Mouse (Mus musculus) heart, embryonic 13.5 days (tissue): Measurements from ENCODE around the gene 4933411K16Rik. TPM values are rescaled to one million over a fixed set of nuclear protein-coding genes. Genes with fewer than 3 reads are reported as not detected.

Experiments used
- ATAC-seq: fragments of 200-750 bp; cut with Nextera tagmentation; 2 replicates; pipeline ENCODE4 v1.8.0; 2017; ENCODE audit warnings: moderate TSS enrichment; ENCODE audit not compliant: insufficient number of reproducible peaks, low FRiP score, low TSS enrichment; ENCODE audit errors: extremely low read depth
- H3K27ac ChIP-seq: fragments of 300-500 bp; sonication (generic); replicated peaks from 2 replicates; pipeline ENCODE4 v1.5.1; 2015; ENCODE audit warnings: moderate library complexity, mild to moderate bottlenecking, inconsistent platforms
- H3K27me3 ChIP-seq: fragments of 300-500 bp; sonication (generic); replicated peaks from 2 replicates; pipeline ENCODE4 v1.6.1; 2015; ENCODE audit warnings: mild to moderate bottlenecking, inconsistent platforms
- H3K36me3 ChIP-seq: fragments of 300-500 bp; sonication (generic); 2 replicates; pipeline ENCODE4 v1.6.1; 2015; ENCODE audit warnings: mild to moderate bottlenecking, inconsistent platforms
- H3K4me1 ChIP-seq: fragments of 300-500 bp; sonication (generic); 2 replicates; pipeline ENCODE4 v1.6.1; 2015; ENCODE audit warnings: inconsistent platforms
- H3K4me2 ChIP-seq: fragments of 300-500 bp; sonication (generic); 2 replicates; pipeline ENCODE4 v1.6.1; 2015; ENCODE audit warnings: inconsistent platforms, mild to moderate bottlenecking, moderate library complexity
- H3K4me3 ChIP-seq: fragments of 300-500 bp; sonication (generic); 2 replicates; pipeline ENCODE4 v1.5.1; 2015; ENCODE audit warnings: moderate library complexity, mild to moderate bottlenecking, inconsistent platforms
- H3K9ac ChIP-seq: fragments of 300-500 bp; sonication (generic); 2 replicates; pipeline ENCODE4 v1.6.1; 2015; ENCODE audit warnings: inconsistent platforms, mild to moderate bottlenecking, moderate library complexity
- H3K9me3 ChIP-seq: fragments of 300-500 bp; sonication (generic); 2 replicates; pipeline ENCODE4 v1.6.1; 2016; ENCODE audit warnings: inconsistent platforms
- WGBS: fragments of 180-500 bp; shearing (Covaris S2); methylation state at CpG from one replicate; pipeline ENCODE4 v1.1.7; 2015; ENCODE audit warnings: mixed read lengths; 5-methylcytosine and 5-hydroxymethylcytosine counted together
- polyA plus RNA-seq: library from polyadenylated mRNA; unstranded; fragments of >200 nt; fragmentation: Nextera tagmentation; extraction: Ambion mirVana; gene quantifications from 2 replicates; pipeline ENCODE4 v1.2.1, GENCODE M21; 2015

The 4933411K16Rik gene
- polyA plus RNA-seq, 1 experiment from 2014 or later: not detected

- Histone ChIP-seq H3K9me3 (no peaks in the 10 kb centered on the region), H3K36me3 (peaks cover 27% of the 10 kb centered on the region), H3K4me2 (no peak overlapping the region), H3K4me1 (peaks cover 24% of the 10 kb centered on the region), H3K27me3 (peaks cover 24% of the 10 kb centered on the region), H3K27ac (no peak overlapping the region), H3K9ac (no peak overlapping the region), H3K4me3 (no peak overlapping the region)
- ATAC-seq: no peak
- WGBS: 68% methylated on average over 3 of the region's 3 CpGs
These were observed 15.7 kb upstream of the 4933411K16Rik start for GRCm38 (mm10) chr19:42036357-42036756.

GRCm38 (mm10) chr19:42037167-42037702 is 14.8 kb upstream of the 4933411K16Rik start:
- Histone ChIP-seq H3K36me3 (peaks cover 22% of the 10 kb centered on the region), H3K9me3 (no peaks in the 10 kb centered on the region), H3K27me3 (peaks cover 24% of the 10 kb centered on the region), H3K27ac (no peak overlapping the region), H3K9ac (no peak overlapping the region), H3K4me1 (peaks cover 26% of the 10 kb centered on the region), H3K4me3 (no peak overlapping the region), H3K4me2 (no peak overlapping the region)
- ATAC-seq: no peak
- 37% methylated on average over 11 of the region's 11 CpGs for WGBS

DNA sequence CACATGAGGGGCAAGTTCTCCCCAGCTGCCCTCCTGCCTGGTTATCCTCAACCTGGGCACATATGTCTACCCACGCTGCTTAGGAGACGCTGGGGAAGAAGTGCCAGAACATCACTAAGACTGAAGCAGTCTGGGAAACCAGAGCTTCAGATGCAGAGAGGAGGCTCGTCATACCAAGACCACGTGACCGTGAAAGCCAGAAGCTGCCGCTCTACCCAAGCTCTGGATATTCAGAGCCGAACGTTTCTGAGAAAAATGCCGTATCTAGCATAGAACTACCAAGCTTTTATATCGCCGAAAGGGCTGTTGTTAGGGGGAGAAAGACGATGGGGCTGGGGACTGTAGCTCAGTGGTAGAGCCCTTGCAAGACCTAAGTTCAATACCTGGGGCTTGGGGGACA is 13.7 kb upstream of the 4933411K16Rik start:
- Histone ChIP-seq H3K9me3 (no peaks in the 10 kb centered on the region), H3K36me3 (peaks cover 14% of the 10 kb centered on the region), H3K4me3 (no peak overlapping the region), H3K27me3 (peaks cover 24% of the 10 kb centered on the region), H3K9ac (no peak overlapping the region), H3K4me1 (peaks cover 26% of the 10 kb centered on the region), H3K4me2 (no peak overlapping the region), H3K27ac (no peak overlapping the region)
- WGBS: 85% methylated on average over 12 of the region's 12 CpGs
- no peak for ATAC-seq

DNA sequence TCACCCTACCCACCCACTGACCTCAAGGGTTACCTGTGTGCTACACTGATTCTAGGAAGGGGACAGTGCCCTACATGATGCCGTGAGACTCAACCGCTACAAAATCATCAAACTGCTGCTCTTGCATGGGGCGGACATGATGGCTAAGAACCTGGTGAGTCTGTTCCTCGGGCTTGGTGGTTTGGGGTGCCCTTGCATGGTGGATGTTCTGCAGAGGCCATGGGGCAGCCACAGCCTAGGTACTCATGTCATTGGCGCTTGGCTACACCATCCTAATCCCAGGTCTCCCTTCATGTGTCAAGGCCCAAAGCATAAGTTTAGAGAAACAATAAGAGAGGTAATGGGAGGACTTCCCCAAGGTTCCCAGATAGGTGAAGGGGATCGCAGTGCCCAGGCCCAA is 8.1 kb upstream of the 4933411K16Rik start:
- H3K4me3 ChIP-seq: no peak overlapping the region
- no peak for ATAC-seq
- H3K4me2 ChIP-seq: no peak overlapping the region
- H3K27me3 ChIP-seq: peaks cover 20% of the 10 kb centered on the region
- no peak overlapping the region for H3K27ac ChIP-seq
- H3K36me3 ChIP-seq: no peaks in the 10 kb centered on the region
- H3K4me1 ChIP-seq: peaks cover 9% of the 10 kb centered on the region
- H3K9me3 ChIP-seq: no peaks in the 10 kb centered on the region
- WGBS: 93% methylated on average over 6 of the region's 6 CpGs
- H3K9ac ChIP-seq: no peak overlapping the region

DNA sequence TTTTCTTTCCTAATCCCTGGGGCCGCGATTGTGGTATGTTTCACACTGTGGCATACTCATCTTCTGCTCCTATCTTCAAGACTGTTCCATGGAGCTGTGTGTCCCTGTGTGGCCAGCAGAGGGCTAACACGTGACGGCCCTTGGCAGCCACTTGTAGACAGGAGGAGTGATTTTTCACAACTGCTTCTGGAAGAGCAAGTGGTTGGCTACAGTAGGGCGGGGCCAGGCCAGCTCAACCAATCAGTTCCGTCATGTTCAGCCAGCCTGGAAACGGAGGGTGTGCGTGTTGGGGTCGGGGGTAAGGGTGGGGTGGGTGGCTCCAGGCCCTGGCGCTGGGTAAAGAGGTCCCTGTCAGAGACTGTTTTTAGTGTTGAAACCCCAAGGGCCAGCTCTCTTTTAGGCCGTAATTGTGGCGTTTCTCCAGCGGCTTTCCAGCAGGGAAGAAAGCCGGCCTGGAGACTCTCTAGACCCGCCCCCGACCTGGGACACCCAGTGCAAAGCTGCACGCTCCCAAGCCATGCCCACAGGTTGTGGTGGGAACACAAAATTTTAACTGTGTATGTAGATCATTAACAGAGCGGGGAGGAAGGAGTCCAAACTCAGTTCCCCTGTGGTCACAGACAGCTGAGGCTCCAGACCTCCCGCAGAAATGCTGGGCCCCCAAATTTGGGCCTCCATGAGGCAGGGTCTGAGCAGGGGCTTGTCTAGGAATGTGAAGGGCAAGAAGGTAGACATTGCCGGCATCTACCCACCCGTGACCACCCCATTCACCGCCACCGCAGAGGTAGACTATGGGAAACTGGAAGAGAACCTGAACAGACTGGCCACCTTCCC is 6.6 kb upstream of the 4933411K16Rik start, which contains the start of gene Hoga1:
Hoga1 (plus strand) TSS at position 342 of the 834 bp plus-strand sequence.
- no peak within 1 kb of the TSS for H3K27ac ChIP-seq
- H3K4me1 ChIP-seq: peaks cover 9% of the 10 kb centered on the region
- WGBS: 23% methylated on average over 23 of the region's 23 CpGs

DNA sequence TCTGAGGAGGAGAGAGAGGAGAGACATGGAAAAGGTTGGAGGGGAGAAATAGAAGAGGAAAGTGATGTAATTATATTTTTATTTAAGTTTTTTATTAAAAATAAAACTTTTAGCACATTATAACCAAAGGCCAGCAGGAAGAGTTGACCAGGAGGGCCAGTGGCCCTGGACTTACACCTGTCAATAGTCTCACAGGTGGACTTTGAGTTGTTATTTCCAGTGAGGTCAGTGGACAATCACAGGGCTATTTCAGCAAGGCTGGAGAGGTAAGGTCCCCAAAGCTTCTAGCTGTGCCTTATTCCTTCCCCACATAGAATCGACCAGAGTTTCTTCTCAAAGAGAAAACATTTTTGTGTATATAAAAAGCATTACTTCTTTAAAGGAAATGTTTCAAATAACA is 1.8 kb upstream of the 4933411K16Rik start:
- Histone ChIP-seq H3K4me3 (no peak overlapping the region), H3K4me2 (no peak overlapping the region), H3K9ac (no peak overlapping the region), H3K9me3 (no peaks in the 10 kb centered on the region), H3K27me3 (no peaks in the 10 kb centered on the region), H3K36me3 (no peaks in the 10 kb centered on the region), H3K4me1 (peaks cover 7% of the 10 kb centered on the region), H3K27ac (no peak overlapping the region)
- ATAC-seq: no peak
- WGBS: 69% methylated on average over 1 of the region's 1 CpGs

More for the DNA sequence above, 6.6 kb upstream of the 4933411K16Rik start, which contains the start of gene Hoga1:
- H3K36me3 ChIP-seq: no peaks in the 10 kb centered on the region
- ATAC-seq: peak; percentile 70; the same call in 1 of the 2 replicates
- peak within 1 kb of the TSS; percentile 48 for H3K4me3 ChIP-seq
- H3K27me3 ChIP-seq: peaks cover 5% of the 10 kb centered on the region
- peak within 1 kb of the TSS; percentile 66 for H3K9ac ChIP-seq
- peak within 1 kb of the TSS; percentile 65 for H3K4me2 ChIP-seq
- no peaks in the 10 kb centered on the region for H3K9me3 ChIP-seq

GRCm38 (mm10) chr19:42051351-42051750 is 697 bp upstream of the 4933411K16Rik start:
- H3K4me1 ChIP-seq: no peaks in the 10 kb centered on the region
- WGBS: 78% methylated on average over 3 of the region's 3 CpGs
- H3K9me3 ChIP-seq: no peaks in the 10 kb centered on the region
- ATAC-seq: no peak
- H3K27ac ChIP-seq: no peak overlapping the region
- no peak overlapping the region for H3K4me3 ChIP-seq
- no peak overlapping the region for H3K9ac ChIP-seq
- no peaks in the 10 kb centered on the region for H3K36me3 ChIP-seq
- no peak overlapping the region for H3K4me2 ChIP-seq
- no peaks in the 10 kb centered on the region for H3K27me3 ChIP-seq

GRCm38 (mm10) chr19:42054255-42054654 is 2.2 kb downstream of the 4933411K16Rik start:
- 58% methylated on average over 6 of the region's 6 CpGs for WGBS
- Histone ChIP-seq H3K27ac (no peak overlapping the region), H3K27me3 (no peaks in the 10 kb centered on the region), H3K4me1 (no peaks in the 10 kb centered on the region), H3K36me3 (no peaks in the 10 kb centered on the region), H3K4me2 (no peak overlapping the region), H3K9ac (no peak overlapping the region), H3K9me3 (no peaks in the 10 kb centered on the region), H3K4me3 (no peak overlapping the region)
- no peak for ATAC-seq

GRCm38 (mm10) chr19:42055881-42056280 is 3.8 kb downstream of the 4933411K16Rik start:
- Histone ChIP-seq H3K4me3 (no peak overlapping the region), H3K27me3 (no peaks in the 10 kb centered on the region), H3K9ac (no peak overlapping the region), H3K9me3 (no peaks in the 10 kb centered on the region), H3K27ac (no peak overlapping the region), H3K4me2 (no peak overlapping the region), H3K36me3 (no peaks in the 10 kb centered on the region), H3K4me1 (no peaks in the 10 kb centered on the region)
- ATAC-seq: no peak
- WGBS: 72% methylated on average over 2 of the region's 2 CpGs

DNA sequence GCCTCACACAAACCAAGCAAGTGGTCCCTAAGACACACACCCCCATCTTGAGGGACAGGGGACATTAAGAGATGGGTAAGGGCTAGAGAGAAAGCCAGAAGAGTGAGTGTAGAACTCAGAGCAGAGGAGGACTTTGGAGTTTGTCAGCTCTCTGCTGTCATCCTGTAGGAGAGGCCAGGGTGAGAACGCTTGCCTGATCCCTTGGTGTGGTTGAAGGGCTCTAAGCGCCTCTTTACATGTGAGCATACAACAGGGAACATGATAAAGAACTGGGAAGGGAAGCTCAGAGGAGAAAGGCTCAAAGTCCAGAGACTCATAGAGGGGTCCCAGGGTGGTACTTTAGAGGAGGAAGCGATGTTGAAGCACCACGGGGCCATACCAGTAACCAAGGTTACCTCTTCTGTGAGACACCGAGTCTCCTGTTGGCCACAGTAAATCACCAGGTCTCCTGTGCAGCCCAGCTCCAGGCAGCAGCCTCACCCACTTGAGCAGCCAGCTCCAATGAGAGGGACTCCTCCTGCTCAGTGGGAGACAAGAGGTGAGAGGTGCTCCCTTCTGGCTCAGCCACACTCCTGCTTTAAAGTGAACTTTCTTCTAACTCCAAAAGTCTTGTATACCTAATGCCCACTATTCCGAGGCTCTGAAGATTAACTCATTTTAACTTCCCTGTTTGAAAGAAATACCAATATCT is 4.8 kb downstream of the 4933411K16Rik start:
- no peak overlapping the region for H3K9ac ChIP-seq
- H3K27ac ChIP-seq: no peak overlapping the region
- H3K4me1 ChIP-seq: no peaks in the 10 kb centered on the region
- 71% methylated on average over 6 of the region's 6 CpGs for WGBS
- no peak for ATAC-seq
- H3K27me3 ChIP-seq: no peaks in the 10 kb centered on the region
- H3K36me3 ChIP-seq: no peaks in the 10 kb centered on the region
- no peak overlapping the region for H3K4me3 ChIP-seq
- no peaks in the 10 kb centered on the region for H3K9me3 ChIP-seq
- H3K4me2 ChIP-seq: no peak overlapping the region

- WGBS: 65% methylated on average over 7 of the region's 7 CpGs
- Histone ChIP-seq H3K4me3 (no peak overlapping the region), H3K4me2 (no peak overlapping the region), H3K27ac (no peak overlapping the region), H3K27me3 (no peaks in the 10 kb centered on the region), H3K9ac (no peak overlapping the region), H3K36me3 (no peaks in the 10 kb centered on the region), H3K4me1 (no peaks in the 10 kb centered on the region), H3K9me3 (no peaks in the 10 kb centered on the region)
- ATAC-seq: no peak
These were observed 6.4 kb downstream of the 4933411K16Rik start for GRCm38 (mm10) chr19:42058426-42058825.
